Mouse (Mus musculus) c-Kit-positive CD71-positive TER-119-positive erythroid progenitor cells, embryonic 14.5 days (primary cell): Measurements from ENCODE around the gene Dlx5.

ENCODE experiments used
- DNase-seq: peaks from one replicate; pipeline ENCODE4 v3.0.0-alpha.2; 2013; ENCODE audit warnings: low spot score

The Dlx5 gene

GRCm38 (mm10) chr6:6881638-6882190 is at the start of gene Dlx5:
Dlx5 (minus strand) TSS chr6:6882085.
- no peak for DNase-seq

DNA sequence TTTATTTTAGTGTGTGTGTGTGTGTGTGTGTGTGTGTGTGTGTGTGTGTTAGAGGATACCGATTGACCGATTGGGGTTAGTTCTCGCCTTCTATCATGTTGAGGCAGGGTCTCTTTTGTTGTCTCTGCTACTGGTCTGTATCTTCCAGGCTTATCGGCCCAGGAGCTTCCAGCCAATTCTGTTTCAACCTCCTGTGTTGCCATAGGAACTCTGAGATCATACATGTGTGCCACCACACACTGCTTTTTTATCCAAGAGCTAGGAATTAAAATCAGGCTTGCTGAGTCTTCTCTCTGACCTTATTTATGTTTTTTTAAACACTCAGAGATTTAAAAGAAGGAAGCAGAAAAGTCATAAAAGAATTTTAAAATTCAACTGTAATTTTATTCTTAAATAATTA is 49.6 kb upstream of the Dlx5 start:
- no peak for DNase-seq

GRCm38 (mm10) chr6:6930831-6931230 is 48.9 kb upstream of the Dlx5 start:
- DNase-seq: no peak

DNA sequence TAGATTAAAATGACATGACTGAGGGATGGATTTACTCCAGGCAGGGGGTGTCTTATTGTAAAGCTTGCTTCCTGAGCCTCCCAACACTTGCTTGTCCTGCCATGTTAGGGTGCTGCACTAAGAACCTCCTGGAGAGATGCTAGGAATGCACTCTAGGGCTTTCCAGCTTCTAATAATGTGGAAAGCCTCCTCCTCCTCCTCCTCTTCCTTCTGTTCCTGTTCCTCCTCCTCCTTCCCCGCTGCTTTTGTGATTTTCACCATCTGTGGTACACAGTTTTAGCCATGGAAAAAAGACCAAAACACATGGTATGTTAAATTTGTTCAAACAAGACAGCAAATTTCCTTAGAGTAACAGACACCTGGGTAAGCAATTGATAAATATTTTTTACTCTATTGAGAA is 43.4 kb upstream of the Dlx5 start:
- no peak for DNase-seq

DNA sequence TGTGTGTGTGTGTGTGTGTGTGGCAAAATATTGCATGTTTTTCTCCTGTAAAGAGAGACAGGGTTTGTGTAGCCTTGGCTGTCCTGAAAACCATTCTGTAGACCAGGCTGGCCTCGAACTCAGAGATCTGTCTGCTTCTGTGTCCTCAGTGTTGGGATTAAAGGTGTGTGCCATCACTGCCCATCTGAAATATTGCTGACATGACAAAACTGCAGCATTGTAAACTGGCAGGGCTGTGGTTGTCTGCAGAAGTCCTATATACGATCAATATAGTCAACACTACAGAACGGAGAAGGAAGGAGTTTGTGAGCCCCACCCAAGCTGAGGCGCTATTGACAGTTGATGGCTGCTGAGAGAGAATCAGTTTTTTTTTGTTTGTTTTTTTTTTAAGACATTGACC is 35.4 kb upstream of the Dlx5 start:
- no peak for DNase-seq

DNA sequence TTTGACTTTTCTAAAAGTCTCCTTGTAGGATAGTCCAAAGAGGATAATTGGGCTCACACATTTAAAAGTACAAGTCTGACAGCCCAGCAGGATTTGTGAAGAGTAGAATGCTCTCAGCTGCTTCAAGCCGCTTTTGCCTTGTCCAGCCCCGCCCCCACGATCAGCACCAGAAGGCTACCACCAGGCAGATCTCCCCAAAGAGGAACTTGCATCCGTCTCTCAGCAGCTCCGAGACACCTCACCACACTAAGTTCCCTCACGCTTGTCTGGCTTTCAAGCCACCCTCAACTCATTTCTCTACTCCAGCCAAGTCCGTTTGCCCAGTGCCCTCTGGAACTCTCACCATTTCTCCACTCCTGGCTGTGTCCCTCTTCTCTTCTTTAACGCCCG is 33.6 kb upstream of the Dlx5 start:
- DNase-seq: no peak

DNA sequence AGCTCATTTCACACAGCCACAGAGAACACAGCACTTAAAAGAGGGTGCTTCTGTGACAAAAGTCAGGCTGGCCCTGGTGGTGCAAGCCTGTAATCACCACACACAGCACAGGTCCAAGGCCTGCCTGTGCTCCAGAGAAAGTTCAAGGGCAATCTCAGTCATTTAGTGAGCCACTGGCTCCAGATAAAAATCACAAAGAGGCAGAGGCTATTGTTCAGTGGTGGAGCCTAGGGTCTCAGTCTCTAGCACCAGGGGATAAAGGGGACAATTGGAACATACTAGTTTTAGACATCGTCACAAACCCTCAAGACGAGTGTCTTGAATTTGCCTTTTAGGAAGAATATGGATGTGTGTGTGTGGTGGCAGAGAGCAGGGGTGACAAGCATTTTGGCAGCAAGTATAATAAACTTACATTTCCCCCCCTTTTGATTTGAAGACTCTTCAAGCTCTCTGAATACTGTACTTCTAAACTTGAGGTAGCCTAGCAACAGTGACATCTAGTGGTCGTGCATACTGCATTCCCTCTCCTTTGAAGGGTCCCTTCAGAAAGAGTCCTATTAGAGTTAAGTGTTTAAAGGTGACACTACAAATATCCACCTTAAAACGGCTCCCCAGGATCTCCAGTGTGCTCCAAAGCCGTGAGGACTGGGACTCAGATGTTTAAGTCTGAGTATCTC is 33.1 kb upstream of the Dlx5 start:
- peak; percentile 4 for DNase-seq

- no peak for DNase-seq
Measured at GRCm38 (mm10) chr6:6914304-6914703, 32.4 kb upstream of the Dlx5 start.

DNA sequence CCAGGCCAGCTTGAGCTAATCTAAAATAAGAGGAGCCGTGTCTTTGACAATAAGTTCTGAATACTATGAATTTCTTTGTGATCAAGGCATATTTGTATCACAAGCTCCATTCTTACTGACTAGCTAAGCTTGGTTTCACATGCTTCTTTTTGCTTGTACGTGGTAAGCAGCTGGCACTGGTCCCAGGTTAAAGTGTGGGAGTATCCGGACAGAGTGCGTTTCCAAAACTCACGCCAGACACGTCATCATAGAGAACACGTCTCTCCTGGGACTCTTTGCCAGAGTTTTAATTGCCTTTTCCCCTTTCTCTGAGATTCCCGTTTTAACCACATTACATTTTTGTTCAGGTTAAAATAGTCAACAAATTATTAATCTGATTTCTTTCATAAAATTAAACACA is 27.7 kb upstream of the Dlx5 start:
- DNase-seq: no peak

GRCm38 (mm10) chr6:6890047-6890446 is 8.2 kb upstream of the Dlx5 start:
- no peak for DNase-seq

- DNase-seq: no peak
Measured at GRCm38 (mm10) chr6:6886225-6886624, 4.3 kb upstream of the Dlx5 start.

DNA sequence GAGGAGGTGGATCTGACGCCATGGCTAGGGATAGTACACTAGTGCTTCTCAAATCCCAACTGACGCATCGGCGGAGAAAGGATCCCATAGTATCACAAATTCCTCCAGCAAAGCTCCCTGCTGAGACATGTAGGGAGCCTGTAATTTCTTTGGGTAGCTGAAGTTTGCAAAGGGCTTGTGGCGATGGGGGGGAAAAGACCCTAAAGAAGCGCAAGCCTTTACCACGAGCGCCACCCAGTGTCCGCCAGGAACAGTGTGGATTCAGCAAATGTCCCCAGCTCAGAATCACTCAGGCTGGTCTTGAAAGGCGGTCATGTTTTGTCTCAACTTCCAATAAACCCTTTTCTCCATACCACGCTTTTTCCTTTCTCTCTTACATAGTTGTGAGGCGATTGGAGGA is 3.0 kb upstream of the Dlx5 start:
- no peak for DNase-seq

DNA sequence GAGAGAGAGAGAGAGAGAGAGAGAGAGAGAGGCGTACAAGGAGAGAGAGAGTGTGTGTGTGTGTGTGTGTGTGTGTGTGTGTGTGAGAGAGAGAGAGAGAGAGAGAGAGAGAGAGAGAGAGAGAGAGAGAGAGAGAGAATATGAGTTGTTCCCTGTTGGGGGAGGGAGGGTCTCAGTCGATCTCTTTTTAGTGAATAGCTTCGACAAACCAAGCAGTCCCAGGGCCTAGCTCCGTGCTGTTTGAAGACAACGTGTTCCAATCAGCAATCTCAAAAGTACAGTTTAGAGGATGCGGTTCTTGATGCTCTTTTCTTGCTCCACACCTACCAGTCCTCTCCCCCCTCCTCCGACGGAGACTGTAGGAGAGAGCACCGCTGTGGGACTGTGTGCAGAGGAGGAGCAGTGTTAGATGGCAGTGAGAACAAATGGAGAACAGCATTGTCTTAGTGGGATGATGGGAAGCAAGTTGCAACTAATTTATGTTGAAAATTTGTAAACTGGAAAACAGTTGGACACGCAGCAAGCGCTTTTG is 447 bp upstream of the Dlx5 start:
- DNase-seq: no peak

DNA sequence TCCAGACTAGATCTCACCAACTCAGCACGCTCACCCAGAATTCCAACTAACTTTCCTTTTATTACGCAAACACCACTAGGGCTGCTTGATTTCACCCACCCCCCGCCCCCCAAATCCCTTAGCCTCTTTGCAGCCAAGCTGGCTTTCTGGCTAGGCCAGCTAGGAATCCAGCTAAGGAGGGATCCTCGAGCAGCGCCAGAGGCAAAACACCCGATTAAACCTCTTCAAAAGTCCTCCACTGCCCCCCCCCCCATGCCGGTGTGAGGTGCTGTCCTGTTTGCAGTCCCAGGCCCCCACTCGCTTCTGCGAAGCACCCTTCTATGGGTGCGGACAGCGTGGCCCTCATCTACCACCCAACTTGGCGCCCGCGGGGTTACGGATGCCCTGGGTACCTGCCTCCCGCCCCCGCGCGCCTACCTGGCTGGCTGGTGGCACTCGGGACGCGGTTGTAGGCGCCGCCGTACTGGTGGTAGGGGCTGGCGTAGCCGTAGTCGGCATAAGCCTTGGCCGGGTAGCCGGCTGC is 709 bp downstream of the Dlx5 start:
- DNase-seq: no peak

GRCm38 (mm10) chr6:6880361-6881114 is 1.3 kb downstream of the Dlx5 start:
- no peak for DNase-seq

- no peak for DNase-seq
Measured at GRCm38 (mm10) chr6:6879371-6880325, 2.2 kb downstream of the Dlx5 start.

GRCm38 (mm10) chr6:6878841-6879291 is 3.0 kb downstream of the Dlx5 start:
- no peak for DNase-seq

- DNase-seq: no peak
Measured at GRCm38 (mm10) chr6:6877981-6878840, 3.7 kb downstream of the Dlx5 start.

DNA sequence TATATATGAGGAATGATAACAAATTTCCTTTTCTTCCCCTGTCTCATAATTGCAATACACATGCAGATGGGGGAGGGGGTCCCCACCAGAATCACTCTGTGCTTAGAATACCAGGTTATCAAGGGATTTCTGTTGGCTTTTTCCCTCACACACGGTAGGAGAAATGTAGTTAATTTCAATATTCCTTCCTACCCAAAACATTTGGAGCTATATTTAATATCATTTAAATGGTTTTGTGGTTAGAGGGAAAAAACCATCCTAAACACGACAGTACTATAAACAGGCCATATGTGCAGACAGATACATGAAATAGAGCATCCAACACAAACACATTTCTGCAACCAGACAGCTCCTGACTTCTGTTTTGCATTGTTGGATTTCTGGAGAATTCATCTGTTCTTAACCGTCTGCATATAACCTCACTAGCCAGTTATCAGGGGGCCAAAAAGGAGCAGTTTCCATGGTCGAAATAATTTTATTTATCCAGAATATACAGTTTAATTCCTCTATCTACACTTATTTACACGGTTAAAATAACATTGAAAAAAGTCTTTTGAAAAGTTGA is 4.5 kb downstream of the Dlx5 start:
- DNase-seq: no peak

DNA sequence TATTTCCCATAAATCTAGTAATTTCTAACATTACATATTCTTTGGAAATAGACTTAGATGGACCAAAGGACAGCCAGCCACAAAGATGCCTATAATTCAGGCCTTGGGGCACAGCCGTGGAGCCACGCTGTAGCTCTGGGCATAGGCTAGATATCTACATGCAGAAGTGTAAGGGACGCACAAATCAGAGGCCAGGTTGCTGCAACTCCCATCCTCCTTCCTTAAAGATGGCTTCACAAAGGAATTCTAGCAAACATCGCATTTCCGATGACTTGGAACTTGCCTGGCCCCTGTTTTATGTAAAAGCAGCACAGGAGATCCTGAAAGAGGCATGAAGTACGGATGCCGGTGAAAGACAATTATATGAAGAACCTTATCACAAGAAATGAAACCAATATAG is 5.2 kb downstream of the Dlx5 start:
- no peak for DNase-seq
